Mouse (Mus musculus): Measurements from ENCODE around the gene Nsg1. TPM values are rescaled to one million over a fixed set of nuclear protein-coding genes. Genes with fewer than 3 reads are reported as not detected.
A peak's percentile ranks its signal among the peaks of the same experiment; 100 is the strongest.

Nsg1 gene
- polyA plus RNA-seq, 1 experiment from 2014 or later = 32.5 TPM

GRCm38 (mm10) chr5:38157481-38158020, 2.2 kb downstream of the Nsg1 start:
- WGBS = 61% methylated on average over 9 of the region's 9 CpGs
- Histone ChIP-seq H3K4me2 (ENCODE audit: low read depth, low read length) (peak overlapping the region; percentile 88), H3K9me3 (ENCODE audit: control insufficient read depth, low read length) (no peaks in the 10 kb centered on the region), H3K9ac (ENCODE audit: low read depth, low read length) (peak overlapping the region; percentile 90; the same call in 1 of the 2 replicates), H3K36me3 (ENCODE audit: control insufficient read depth, insufficient read depth, low read length) (peaks cover 49% of the 10 kb centered on the region), H3K27ac (replicated peaks; ENCODE audit: low read depth, low read length) (no peak overlapping the region), H3K4me3 (ENCODE audit: low read depth, low read length) (peak overlapping the region; percentile 89), H3K27me3 (replicated peaks; ENCODE audit: control insufficient read depth, insufficient read depth, low read length) (0 out of 2 replicates have a peak, but pooled peaks cover 6% of the 10 kb centered on the region), H3K4me1 (ENCODE audit: control insufficient read depth, insufficient read depth, low read length) (peaks cover 6% of the 10 kb centered on the region; the same call in 1 of the 2 replicates)
- ATAC-seq (ENCODE audit: low read depth) = no peak
- no peak for DNase-seq (ENCODE audit: low spot score)

- ATAC-seq (ENCODE audit: low read depth) = no peak
- no peaks in the 10 kb centered on the region for H3K9me3 ChIP-seq (ENCODE audit: control insufficient read depth, low read length)
- H3K27ac ChIP-seq (replicated peaks; ENCODE audit: low read depth, low read length) = no peak overlapping the region
These were observed 6.1 kb downstream of the Nsg1 start for GRCm38 (mm10) chr5:38153636-38154035.

DNA sequence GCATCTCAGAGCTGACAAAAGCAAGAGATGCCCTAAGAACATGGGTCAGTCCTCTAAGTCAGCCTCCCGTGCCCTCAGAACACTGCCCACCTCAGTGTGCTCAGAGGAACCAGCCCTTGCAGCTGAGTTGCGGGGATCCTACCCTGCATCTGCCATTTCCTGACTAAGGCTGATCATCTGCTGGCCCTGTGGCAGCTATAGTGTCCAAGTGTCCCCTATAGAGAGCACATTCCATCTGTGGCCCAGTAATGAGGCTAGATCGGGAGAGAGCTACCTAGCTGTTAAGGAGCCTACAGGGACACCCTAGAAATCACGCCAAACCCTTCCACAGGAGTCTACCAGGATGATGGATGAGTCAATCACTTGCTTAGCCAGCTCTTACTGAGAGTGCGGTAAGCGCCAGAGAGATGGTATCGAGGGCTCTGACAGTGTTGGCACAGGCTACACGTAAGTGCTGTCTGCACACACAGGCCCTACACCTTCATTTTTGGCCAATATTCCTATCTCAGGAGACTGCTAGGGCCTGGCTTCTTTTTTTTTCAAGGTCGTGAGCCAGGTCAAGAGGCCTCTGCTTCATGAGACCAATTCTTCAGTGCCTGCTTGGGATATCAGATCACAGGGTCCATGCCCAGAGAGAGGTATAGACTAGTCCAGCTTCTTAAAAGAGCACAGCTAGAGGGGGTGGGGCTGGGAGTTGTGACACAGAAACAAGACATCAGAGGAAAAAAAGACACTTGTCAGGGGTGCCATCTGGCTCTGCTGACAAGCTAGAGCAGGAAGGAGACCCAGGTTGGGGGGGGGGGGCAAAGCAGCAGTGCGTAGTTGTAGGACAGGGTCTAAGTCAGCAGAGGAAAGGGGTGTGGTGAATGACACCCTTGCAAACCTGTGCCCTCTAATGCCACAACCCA, 7.3 kb downstream of the Nsg1 start:
- Histone ChIP-seq H3K36me3 (ENCODE audit: control insufficient read depth, insufficient read depth, low read length) (peaks cover 98% of the 10 kb centered on the region), H3K27ac (replicated peaks; ENCODE audit: low read depth, low read length) (no peak overlapping the region), H3K9ac (ENCODE audit: low read depth, low read length) (no peak overlapping the region), H3K27me3 (replicated peaks; ENCODE audit: control insufficient read depth, insufficient read depth, low read length) (no peaks in the 10 kb centered on the region), H3K9me3 (ENCODE audit: control insufficient read depth, low read length) (no peaks in the 10 kb centered on the region), H3K4me3 (ENCODE audit: low read depth, low read length) (no peak overlapping the region), H3K4me1 (ENCODE audit: control insufficient read depth, insufficient read depth, low read length) (no peaks in the 10 kb centered on the region; the same call in 1 of the 2 replicates), H3K4me2 (ENCODE audit: low read depth, low read length) (no peak overlapping the region)
- DNase-seq (ENCODE audit: low spot score) (no peak), ATAC-seq (ENCODE audit: low read depth) (no peak)
- 88% methylated on average over 10 of the region's 10 CpGs for WGBS

More at GRCm38 (mm10) chr5:38153636-38154035, 6.1 kb downstream of the Nsg1 start:
- DNase-seq (ENCODE audit: low spot score) = no peak
- peaks cover 6% of the 10 kb centered on the region; the same call in 1 of the 2 replicates for H3K4me1 ChIP-seq (ENCODE audit: control insufficient read depth, insufficient read depth, low read length)
- no peaks in the 10 kb centered on the region for H3K27me3 ChIP-seq (replicated peaks; ENCODE audit: control insufficient read depth, insufficient read depth, low read length)
- H3K4me3 ChIP-seq (ENCODE audit: low read depth, low read length) = no peak overlapping the region
- H3K4me2 ChIP-seq (ENCODE audit: low read depth, low read length) = no peak overlapping the region
- no peak overlapping the region for H3K9ac ChIP-seq (ENCODE audit: low read depth, low read length)
- 86% methylated on average over 5 of the region's 5 CpGs for WGBS
- peaks cover 87% of the 10 kb centered on the region for H3K36me3 ChIP-seq (ENCODE audit: control insufficient read depth, insufficient read depth, low read length)

DNA sequence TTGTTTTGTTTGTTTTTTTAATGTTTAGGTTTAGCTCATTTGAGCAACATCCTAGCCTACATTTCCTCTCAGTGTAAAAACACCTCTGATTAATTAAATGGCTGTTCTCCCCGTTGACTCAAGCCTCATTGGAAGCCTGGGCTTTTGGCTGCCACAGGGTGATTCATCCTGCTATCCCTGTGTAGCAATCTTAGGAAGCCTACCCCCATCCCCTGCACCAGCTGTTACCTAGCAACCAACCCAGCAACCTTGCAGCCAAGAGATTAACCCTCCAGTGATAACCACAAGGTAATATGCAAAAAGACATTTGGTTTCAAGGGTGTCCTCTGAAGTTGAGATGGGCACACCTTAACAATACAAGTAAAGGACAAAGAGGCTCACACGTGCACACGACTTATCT, 8.4 kb downstream of the Nsg1 start:
- DNase-seq (ENCODE audit: low spot score) (no peak), ATAC-seq (ENCODE audit: low read depth) (no peak)
- Histone ChIP-seq H3K4me2 (ENCODE audit: low read depth, low read length) (no peak overlapping the region), H3K27ac (replicated peaks; ENCODE audit: low read depth, low read length) (no peak overlapping the region), H3K27me3 (replicated peaks; ENCODE audit: control insufficient read depth, insufficient read depth, low read length) (no peaks in the 10 kb centered on the region), H3K4me3 (ENCODE audit: low read depth, low read length) (no peak overlapping the region), H3K4me1 (ENCODE audit: control insufficient read depth, insufficient read depth, low read length) (no peaks in the 10 kb centered on the region), H3K9ac (ENCODE audit: low read depth, low read length) (no peak overlapping the region), H3K9me3 (ENCODE audit: control insufficient read depth, low read length) (no peaks in the 10 kb centered on the region), H3K36me3 (ENCODE audit: control insufficient read depth, insufficient read depth, low read length) (peaks cover 91% of the 10 kb centered on the region)
- WGBS = 80% methylated on average over 3 of the region's 3 CpGs

DNA sequence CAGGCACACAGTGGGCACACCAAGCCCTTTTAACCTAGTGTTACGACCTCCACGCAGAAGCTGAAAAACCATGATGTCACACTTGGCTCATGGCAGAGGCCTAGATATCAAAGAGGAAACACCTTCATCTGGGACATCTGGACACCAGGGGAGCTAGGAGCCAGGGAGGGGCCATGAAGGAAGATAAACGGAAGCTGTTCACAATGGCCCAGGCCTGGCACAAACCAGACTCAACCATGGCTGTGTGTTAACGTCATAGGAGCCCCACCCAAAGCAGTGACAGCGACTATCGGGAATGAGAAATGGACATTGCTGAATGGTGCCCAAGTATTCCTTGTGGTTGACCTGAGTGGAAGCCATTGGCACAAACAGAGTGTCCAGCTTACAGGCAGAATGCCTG, 13.2 kb downstream of the Nsg1 start:
- H3K27me3 ChIP-seq (replicated peaks; ENCODE audit: control insufficient read depth, insufficient read depth, low read length) = no peaks in the 10 kb centered on the region
- DNase-seq (ENCODE audit: low spot score) (no peak), ATAC-seq (ENCODE audit: low read depth) (no peak)
- no peak overlapping the region for H3K4me3 ChIP-seq (ENCODE audit: low read depth, low read length)
- 82% methylated on average over 6 of the region's 6 CpGs for WGBS
- H3K36me3 ChIP-seq (ENCODE audit: control insufficient read depth, insufficient read depth, low read length) = peaks cover 76% of the 10 kb centered on the region
- no peaks in the 10 kb centered on the region for H3K9me3 ChIP-seq (ENCODE audit: control insufficient read depth, low read length)
- H3K4me2 ChIP-seq (ENCODE audit: low read depth, low read length) = no peak overlapping the region
- no peak overlapping the region for H3K9ac ChIP-seq (ENCODE audit: low read depth, low read length)
- H3K4me1 ChIP-seq (ENCODE audit: control insufficient read depth, insufficient read depth, low read length) = no peaks in the 10 kb centered on the region
- no peak overlapping the region for H3K27ac ChIP-seq (replicated peaks; ENCODE audit: low read depth, low read length)

GRCm38 (mm10) chr5:38140893-38141292, 18.8 kb downstream of the Nsg1 start:
- H3K4me3 ChIP-seq (ENCODE audit: low read depth, low read length) = no peak overlapping the region
- WGBS = 93% methylated on average over 6 of the region's 6 CpGs
- no peaks in the 10 kb centered on the region for H3K9me3 ChIP-seq (ENCODE audit: control insufficient read depth, low read length)
- no peaks in the 10 kb centered on the region for H3K4me1 ChIP-seq (ENCODE audit: control insufficient read depth, insufficient read depth, low read length)
- no peak for ATAC-seq (ENCODE audit: low read depth)
- H3K4me2 ChIP-seq (ENCODE audit: low read depth, low read length) = no peak overlapping the region
- no peak overlapping the region for H3K27ac ChIP-seq (replicated peaks; ENCODE audit: low read depth, low read length)
- H3K27me3 ChIP-seq (replicated peaks; ENCODE audit: control insufficient read depth, insufficient read depth, low read length) = no peaks in the 10 kb centered on the region
- DNase-seq (ENCODE audit: low spot score) = no peak
- H3K9ac ChIP-seq (ENCODE audit: low read depth, low read length) = no peak overlapping the region
- H3K36me3 ChIP-seq (ENCODE audit: control insufficient read depth, insufficient read depth, low read length) = peaks cover 86% of the 10 kb centered on the region

- Histone ChIP-seq H3K9me3 (ENCODE audit: control insufficient read depth, low read length) (no peaks in the 10 kb centered on the region), H3K36me3 (ENCODE audit: control insufficient read depth, insufficient read depth, low read length) (peaks cover 74% of the 10 kb centered on the region), H3K9ac (ENCODE audit: low read depth, low read length) (no peak overlapping the region), H3K4me2 (ENCODE audit: low read depth, low read length) (no peak overlapping the region), H3K27ac (replicated peaks; ENCODE audit: low read depth, low read length) (no peak overlapping the region), H3K4me3 (ENCODE audit: low read depth, low read length) (no peak overlapping the region), H3K4me1 (ENCODE audit: control insufficient read depth, insufficient read depth, low read length) (no peaks in the 10 kb centered on the region), H3K27me3 (replicated peaks; ENCODE audit: control insufficient read depth, insufficient read depth, low read length) (no peaks in the 10 kb centered on the region)
- DNase-seq (ENCODE audit: low spot score) = no peak
- 70% methylated on average over 9 of the region's 9 CpGs for whole genome bisulfite sequencing
- no peak for ATAC-seq (ENCODE audit: low read depth)
These were observed 22.5 kb downstream of the Nsg1 start for GRCm38 (mm10) chr5:38137163-38137562.

DNA sequence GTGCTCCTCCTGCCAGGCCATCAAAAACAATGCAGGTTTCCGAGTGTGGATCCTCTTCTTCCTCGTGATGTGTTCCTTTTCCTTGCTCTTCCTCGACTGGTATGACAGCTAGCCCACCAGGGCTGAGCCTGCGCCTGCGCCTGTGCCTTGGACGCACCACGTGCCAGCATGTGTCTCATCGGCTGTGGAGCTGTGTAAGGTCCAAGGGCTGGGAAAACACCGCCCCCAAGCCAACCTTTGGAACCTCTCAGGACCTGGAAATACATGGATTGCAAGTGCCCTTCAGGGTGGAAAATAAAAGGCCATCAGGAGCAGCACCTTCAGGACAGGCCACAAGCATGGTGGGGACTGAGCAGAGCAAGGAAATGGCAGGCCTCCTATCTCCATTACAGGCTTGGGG, 23.5 kb downstream of the Nsg1 start:
- H3K4me2 ChIP-seq (ENCODE audit: low read depth, low read length) = no peak overlapping the region
- no peak; the same call in 1 of the 2 replicates for ATAC-seq (ENCODE audit: low read depth)
- WGBS = 87% methylated on average over 9 of the region's 9 CpGs
- no peaks in the 10 kb centered on the region for H3K9me3 ChIP-seq (ENCODE audit: control insufficient read depth, low read length)
- DNase-seq (ENCODE audit: low spot score) = no peak
- H3K36me3 ChIP-seq (ENCODE audit: control insufficient read depth, insufficient read depth, low read length) = peaks cover 67% of the 10 kb centered on the region
- H3K9ac ChIP-seq (ENCODE audit: low read depth, low read length) = no peak overlapping the region
- no peaks in the 10 kb centered on the region for H3K4me1 ChIP-seq (ENCODE audit: control insufficient read depth, insufficient read depth, low read length)
- H3K27ac ChIP-seq (replicated peaks; ENCODE audit: low read depth, low read length) = no peak overlapping the region
- no peaks in the 10 kb centered on the region for H3K27me3 ChIP-seq (replicated peaks; ENCODE audit: control insufficient read depth, insufficient read depth, low read length)
- H3K4me3 ChIP-seq (ENCODE audit: low read depth, low read length) = no peak overlapping the region

Data from embryonic facial prominence, embryonic 14.5 days (tissue).